Mouse (Mus musculus) neural tube, embryonic 14.5 days (tissue): ENCODE data around the gene Keap1. TPM values are rescaled to one million over a fixed set of nuclear protein-coding genes. Genes with fewer than 3 reads are reported as not detected.
"Not testable (repeated sequence)": the region's sequence is repeated elsewhere in the genome, so short reads cannot be mapped to it uniquely, and the experiment has no call there.

ENCODE experiments used
- ATAC-seq: fragments of 200-750 bp; cut with Nextera tagmentation; 2 replicates; pipeline ENCODE4 v1.8.0; 2017; ENCODE audit warnings: low read depth, mild to moderate bottlenecking, moderate TSS enrichment, moderate library complexity
- H3K27ac ChIP-seq: fragments of 300-500 bp; sonication (generic); 2 replicates; pipeline ENCODE4 v1.5.1; 2014; ENCODE audit warnings: low read depth, mild to moderate bottlenecking, control low read depth, low read length, moderate library complexity, mixed read lengths
- H3K27me3 ChIP-seq: fragments of 300-500 bp; sonication (generic); 2 replicates; pipeline ENCODE4 v1.6.1; 2014; ENCODE audit warnings: low read length; ENCODE audit not compliant: control insufficient read depth, insufficient read depth
- H3K36me3 ChIP-seq: fragments of 300-500 bp; sonication (generic); 2 replicates; pipeline ENCODE4 v1.6.1; 2014; ENCODE audit warnings: low read length, mixed read lengths; ENCODE audit not compliant: control insufficient read depth, insufficient read depth
- H3K4me1 ChIP-seq: fragments of 300-500 bp; sonication (generic); 2 replicates; pipeline ENCODE4 v1.6.1; 2014; ENCODE audit warnings: low read length; ENCODE audit not compliant: control insufficient read depth, insufficient read depth
- H3K4me2 ChIP-seq: fragments of 300-500 bp; sonication (generic); 2 replicates; pipeline ENCODE4 v1.6.1; 2014; ENCODE audit warnings: mild to moderate bottlenecking, low read depth, low read length, control low read depth
- H3K4me3 ChIP-seq: fragments of 300-500 bp; sonication (generic); 2 replicates; pipeline ENCODE4 v1.5.1; 2014; ENCODE audit warnings: low read depth, low read length, control low read depth, mixed read lengths
- H3K9ac ChIP-seq: fragments of 300-500 bp; sonication (generic); replicated peaks from 2 replicates; pipeline ENCODE4 v1.6.1; 2014; ENCODE audit warnings: low read depth, mild to moderate bottlenecking, control low read depth, low read length, mixed read lengths
- H3K9me3 ChIP-seq: fragments of 300-500 bp; sonication (generic); 2 replicates; pipeline ENCODE4 v1.6.1; 2016; ENCODE audit warnings: low read length; ENCODE audit not compliant: control insufficient read depth
- WGBS: fragments of 180-500 bp; shearing (Covaris S2); extraction: QIAGEN DNeasy Blood & Tissue Kit; methylation state at CpG from one replicate; pipeline ENCODE4 v1.1.7; 2014; 5-methylcytosine and 5-hydroxymethylcytosine counted together
- polyA plus RNA-seq: library from polyadenylated mRNA; unstranded; fragments of >200 nt; fragmentation: Nextera tagmentation; extraction: Ambion mirVana; gene quantifications from 2 replicates; pipeline ENCODE4 v1.2.1, GENCODE M21; 2014

Keap1 gene
- polyA plus RNA-seq, 1 experiment from 2014 or later = 34.2 TPM

DNA sequence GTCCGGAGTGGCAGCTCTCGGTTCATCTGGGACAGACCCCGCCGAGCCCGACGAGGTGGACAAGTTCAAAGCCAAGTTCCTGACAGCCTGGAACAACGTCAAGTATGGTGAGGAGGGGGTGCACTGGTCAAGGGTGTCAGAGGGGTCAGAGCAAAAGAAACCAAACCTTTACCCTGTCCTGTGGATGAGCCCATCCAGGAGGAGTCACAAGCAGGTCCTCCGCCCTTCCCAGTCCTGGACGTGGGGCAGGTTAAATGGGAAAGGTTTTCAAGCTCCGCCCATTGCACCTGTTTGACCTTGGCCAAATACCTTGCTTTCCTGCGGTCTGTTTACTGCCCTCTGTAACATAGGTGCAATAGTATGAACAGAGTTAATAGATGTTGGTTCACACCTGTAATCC, 26.4 kb upstream of the Keap1 start:
- H3K4me2 ChIP-seq = peak overlapping the region; percentile 88
- H3K9me3 ChIP-seq = no peaks in the 10 kb centered on the region
- H3K36me3 ChIP-seq = peaks cover 16% of the 10 kb centered on the region
- ATAC-seq = peak; percentile 45
- H3K27ac ChIP-seq = peak overlapping the region; percentile 34; the same call in 1 of the 2 replicates
- H3K9ac ChIP-seq = peak overlapping the region; percentile 81
- peaks cover 18% of the 10 kb centered on the region for H3K4me1 ChIP-seq
- peak overlapping the region; percentile 94 for H3K4me3 ChIP-seq
- 6% methylated on average over 11 of the region's 11 CpGs for WGBS
- H3K27me3 ChIP-seq = no peaks in the 10 kb centered on the region

DNA sequence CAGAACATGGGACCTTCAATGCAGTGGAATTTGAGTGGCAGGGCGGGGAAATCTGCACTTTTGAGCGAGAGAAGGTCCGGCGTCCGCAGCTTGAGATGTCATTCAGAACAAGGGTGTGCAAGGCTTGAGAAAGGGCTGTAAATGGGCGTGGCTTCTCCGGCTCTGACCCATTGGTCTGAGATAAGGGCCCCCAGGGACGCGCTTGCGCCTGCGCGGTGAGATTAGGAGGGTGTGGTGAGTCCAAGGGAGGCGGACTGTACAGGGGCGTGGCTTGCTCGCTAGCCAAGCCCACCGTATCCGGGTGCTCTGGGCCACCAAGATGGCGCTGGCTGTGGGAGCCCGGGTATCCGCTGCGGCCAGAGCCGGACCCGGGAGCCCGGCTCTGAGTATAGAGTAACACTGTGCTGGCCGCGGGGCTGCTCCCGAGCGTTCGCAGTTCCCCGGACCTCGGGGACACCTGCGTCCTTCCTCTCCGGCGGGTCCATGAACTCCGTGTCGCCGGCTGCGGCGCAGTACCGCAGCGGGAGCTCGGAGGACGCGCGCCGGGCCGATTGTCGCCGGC, 25.9 kb upstream of the Keap1 start, which contains the start of gene Atg4d:
TSS of gene Atg4d (plus strand) at position 294 of the 562 bp plus-strand sequence.
- Histone ChIP-seq H3K9me3 (no peaks in the 10 kb centered on the region), H3K36me3 (peaks cover 11% of the 10 kb centered on the region), H3K4me2 (peak within 1 kb of the TSS; percentile 88), H3K4me1 (peaks cover 18% of the 10 kb centered on the region), H3K4me3 (peak within 1 kb of the TSS; percentile 94), H3K9ac (peak within 1 kb of the TSS; percentile 81), H3K27me3 (no peaks in the 10 kb centered on the region), H3K27ac (peak within 1 kb of the TSS; percentile 60)
- WGBS = under 1% methylated on average over 44 of the region's 49 CpGs
- peak; percentile 97 for ATAC-seq

DNA sequence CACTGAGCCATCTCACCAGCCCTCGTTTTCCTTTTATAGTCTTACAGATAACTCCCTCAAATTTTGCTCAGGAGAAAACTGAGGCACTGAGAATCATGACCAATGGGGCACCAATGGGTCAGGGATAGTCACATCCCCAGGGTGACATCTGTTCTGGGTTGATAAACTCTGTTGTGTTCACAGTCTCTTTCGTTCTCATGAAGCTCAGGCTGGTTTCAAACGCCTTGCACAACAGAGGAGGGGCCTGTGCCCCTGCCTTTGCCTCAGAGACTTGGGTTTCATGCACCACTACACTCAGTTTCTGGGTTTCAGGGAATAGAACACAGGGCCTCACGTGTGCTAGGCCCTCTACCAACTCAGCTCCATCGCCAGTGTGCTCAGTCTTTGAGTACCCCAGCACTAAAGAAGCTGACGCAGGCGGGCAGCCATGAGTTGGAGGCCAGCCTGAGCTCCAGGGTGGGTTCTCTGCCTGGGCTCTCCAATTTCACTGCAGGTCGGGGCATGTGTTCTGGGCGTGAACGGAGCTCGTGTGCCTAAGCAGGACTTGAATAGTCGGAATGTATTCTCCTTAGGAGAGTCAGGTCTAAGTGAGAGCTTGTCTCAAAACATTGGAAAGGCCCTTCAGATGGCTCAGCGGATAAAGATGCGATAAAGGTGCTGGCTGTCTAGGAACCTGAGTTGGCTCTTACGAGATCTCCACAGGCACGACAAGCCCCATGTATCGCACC, 25.3 kb upstream of the Keap1 start:
- 14% methylated on average over 17 of the region's 17 CpGs for WGBS
- Histone ChIP-seq H3K9me3 (no peaks in the 10 kb centered on the region), H3K4me1 (peaks cover 18% of the 10 kb centered on the region), H3K4me3 (peak overlapping the region; percentile 94), H3K27me3 (no peaks in the 10 kb centered on the region), H3K27ac (peak overlapping the region; percentile 60), H3K9ac (peak overlapping the region; percentile 81), H3K4me2 (peak overlapping the region; percentile 88), H3K36me3 (0 out of 2 replicates have a peak, but pooled peaks cover 6% of the 10 kb centered on the region)
- ATAC-seq = peak; percentile 5; the same call in 1 of the 2 replicates

DNA sequence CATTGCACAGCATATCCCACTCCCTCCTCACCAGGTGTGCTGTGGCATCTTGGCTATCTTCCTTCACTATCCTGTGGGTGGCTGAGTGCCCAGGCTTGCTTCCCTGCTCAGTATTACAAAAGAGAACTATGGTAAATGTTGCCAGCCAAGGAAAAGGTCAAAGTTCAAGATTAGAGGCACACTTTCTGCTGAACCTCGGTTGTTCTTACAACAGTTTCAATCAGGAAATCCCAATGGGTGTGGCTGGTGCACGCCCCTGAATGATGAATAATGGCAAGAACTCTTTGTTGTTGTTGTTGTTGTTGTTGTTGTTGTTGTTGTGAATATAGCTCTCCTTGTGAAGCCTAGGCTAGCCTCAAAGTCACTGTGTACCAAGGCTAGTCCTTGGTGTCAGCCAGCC, 22.7 kb upstream of the Keap1 start:
- no peak overlapping the region for H3K4me3 ChIP-seq
- WGBS = 75% methylated on average over 2 of the region's 2 CpGs
- H3K9me3 ChIP-seq = no peaks in the 10 kb centered on the region
- no peak for ATAC-seq
- no peak overlapping the region for H3K27ac ChIP-seq
- H3K4me1 ChIP-seq = peaks cover 15% of the 10 kb centered on the region
- H3K27me3 ChIP-seq = no peaks in the 10 kb centered on the region
- H3K4me2 ChIP-seq = no peak overlapping the region
- H3K36me3 ChIP-seq = no peaks in the 10 kb centered on the region
- no peak overlapping the region for H3K9ac ChIP-seq

DNA sequence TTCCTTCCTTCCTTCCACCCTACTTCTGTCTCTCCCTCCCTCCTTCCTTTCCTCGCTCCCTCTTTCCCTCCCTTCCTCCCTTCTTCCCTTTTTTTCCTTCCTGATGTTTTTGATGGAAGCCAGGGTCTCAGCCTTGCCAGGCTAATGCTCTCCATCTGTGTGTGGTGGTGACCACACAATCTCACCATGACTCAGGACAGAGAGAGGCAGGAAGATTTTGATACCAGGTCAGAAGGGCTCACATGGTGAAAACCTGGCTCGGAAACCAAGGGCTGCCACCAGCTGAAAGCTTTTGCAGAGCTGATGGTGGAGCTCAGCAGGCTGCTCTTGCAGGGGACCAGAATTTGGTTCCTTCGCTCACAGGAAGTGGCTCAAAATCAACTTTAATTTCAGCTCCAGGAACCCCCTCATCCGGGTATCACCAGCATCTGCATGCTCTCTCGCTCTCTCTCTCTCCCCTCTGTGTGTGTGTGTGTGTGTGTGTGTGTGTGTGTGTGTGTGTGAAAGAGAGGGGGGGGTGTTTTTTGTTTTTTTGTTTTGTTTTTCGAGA, 21.4 kb upstream of the Keap1 start:
- Histone ChIP-seq H3K36me3 (no peaks in the 10 kb centered on the region), H3K4me2 (no peak overlapping the region), H3K9ac (no peak overlapping the region), H3K4me1 (peaks cover 4% of the 10 kb centered on the region; the same call in 1 of the 2 replicates), H3K27ac (no peak overlapping the region), H3K27me3 (no peaks in the 10 kb centered on the region), H3K4me3 (no peak overlapping the region), H3K9me3 (no peaks in the 10 kb centered on the region)
- 80% methylated on average over 6 of the region's 6 CpGs for WGBS
- ATAC-seq = no peak

DNA sequence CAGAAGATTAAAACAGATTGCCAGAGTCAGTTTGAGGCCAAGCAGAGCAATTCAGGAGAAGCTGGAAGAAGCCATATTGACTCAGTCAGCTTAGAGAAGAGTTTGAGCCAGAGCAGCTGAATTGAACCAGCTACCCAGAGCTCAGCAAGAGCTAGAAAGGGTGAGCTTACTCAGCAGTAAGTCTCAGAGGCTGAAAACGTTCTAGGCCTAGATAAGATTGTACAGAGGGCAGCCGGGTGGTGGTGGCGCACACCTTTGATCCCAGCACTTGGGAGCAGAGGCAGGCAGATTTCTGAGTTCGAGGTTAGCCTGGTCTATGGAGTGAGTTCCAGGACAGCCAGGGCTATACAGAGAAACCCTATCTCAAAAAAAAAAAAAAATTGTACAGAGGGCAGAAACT, 17.2 kb upstream of the Keap1 start:
- ATAC-seq, H3K36me3 ChIP-seq, H3K4me1 ChIP-seq, H3K27ac ChIP-seq, H3K9ac ChIP-seq, H3K4me2 ChIP-seq, H3K27me3 ChIP-seq, H3K4me3 ChIP-seq, H3K9me3 ChIP-seq: not testable (repeated sequence)
- WGBS = 79% methylated on average over 4 of the region's 4 CpGs

DNA sequence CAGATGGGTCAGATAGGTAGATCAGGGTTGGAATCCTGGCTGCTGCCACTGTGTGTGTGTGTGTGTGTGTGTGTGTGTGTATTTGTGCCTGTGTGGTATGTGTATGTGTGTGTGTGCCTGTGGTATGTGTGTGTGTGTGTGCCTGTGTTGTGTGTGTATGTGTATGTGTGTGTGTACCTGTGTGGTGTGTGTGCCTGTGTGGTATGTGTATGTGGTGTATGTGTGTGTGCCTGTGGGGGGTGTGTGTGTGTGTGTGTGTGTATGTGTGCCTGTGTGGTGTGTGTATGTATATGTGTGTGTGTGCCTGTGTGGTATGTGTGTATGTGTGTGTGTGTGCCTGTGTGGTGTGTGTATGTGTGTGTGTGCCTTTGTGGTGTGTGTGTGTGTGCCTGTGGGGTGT, 15.5 kb upstream of the Keap1 start:
- no peak overlapping the region for H3K9ac ChIP-seq
- H3K4me3 ChIP-seq = no peak overlapping the region
- no peak for ATAC-seq
- H3K36me3 ChIP-seq = no peaks in the 10 kb centered on the region
- peaks cover 5% of the 10 kb centered on the region; the same call in 1 of the 2 replicates for H3K27me3 ChIP-seq
- no peak overlapping the region for H3K27ac ChIP-seq
- no peak overlapping the region for H3K4me2 ChIP-seq
- no peaks in the 10 kb centered on the region for H3K9me3 ChIP-seq
- H3K4me1 ChIP-seq = no peaks in the 10 kb centered on the region

DNA sequence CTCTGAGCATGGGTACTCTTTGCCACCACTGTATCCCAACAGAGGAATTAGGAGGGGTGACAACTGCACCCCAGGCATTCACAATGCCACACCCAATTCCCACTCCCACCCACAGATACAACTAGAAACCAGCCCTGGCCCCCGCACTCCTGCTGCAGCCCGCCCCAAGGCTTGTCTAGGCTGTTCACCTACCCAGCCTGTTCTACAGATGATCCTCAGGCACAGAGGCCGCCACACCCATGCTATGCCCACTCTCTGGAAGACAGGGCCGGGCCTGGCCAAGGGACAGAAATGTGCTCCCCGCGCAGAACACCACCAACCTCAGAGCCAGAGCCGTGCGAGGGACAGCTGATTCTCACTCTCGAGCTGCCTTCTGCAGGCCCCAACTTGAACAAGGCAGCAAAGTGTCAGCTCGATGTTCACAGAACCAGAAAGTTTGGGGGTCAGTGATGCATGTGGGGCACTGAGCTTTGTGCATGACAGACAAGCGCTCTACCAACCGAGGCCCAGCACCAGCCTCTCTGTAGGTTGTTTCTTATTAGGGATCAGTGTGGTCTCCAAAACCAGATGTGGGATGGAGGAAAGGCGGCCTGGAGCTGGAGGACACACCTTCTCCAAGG, 12.1 kb upstream of the Keap1 start:
- Histone ChIP-seq H3K4me2 (no peak overlapping the region), H3K4me1 (no peaks in the 10 kb centered on the region), H3K27ac (no peak overlapping the region), H3K9ac (no peak overlapping the region), H3K9me3 (no peaks in the 10 kb centered on the region), H3K4me3 (no peak overlapping the region), H3K36me3 (no peaks in the 10 kb centered on the region), H3K27me3 (peaks cover 27% of the 10 kb centered on the region)
- no peak for ATAC-seq
- 77% methylated on average over 13 of the region's 13 CpGs for WGBS

DNA sequence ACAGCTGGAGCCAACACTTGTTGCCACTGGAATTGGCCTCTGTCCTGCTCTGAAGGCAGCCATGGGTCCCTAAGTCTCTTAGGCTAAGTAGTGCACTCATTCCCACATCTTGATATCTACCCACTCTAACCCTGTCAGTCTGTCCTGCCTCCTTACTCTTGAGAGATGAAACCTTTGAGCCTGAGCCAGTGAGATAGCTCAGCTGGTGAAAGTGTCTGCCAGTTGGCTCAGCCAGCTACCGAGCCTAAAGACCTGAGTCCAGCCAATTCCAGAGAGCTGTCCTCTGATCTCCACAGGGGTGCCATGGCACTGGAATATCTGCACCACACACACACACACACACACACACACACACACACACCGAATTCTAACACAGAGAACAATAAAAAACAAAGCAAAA, 11.3 kb upstream of the Keap1 start:
- Histone ChIP-seq H3K4me1 (no peaks in the 10 kb centered on the region), H3K9me3 (no peaks in the 10 kb centered on the region), H3K4me2 (no peak overlapping the region), H3K27me3 (peaks cover 31% of the 10 kb centered on the region), H3K36me3 (no peaks in the 10 kb centered on the region), H3K27ac (no peak overlapping the region), H3K9ac (no peak overlapping the region), H3K4me3 (no peak overlapping the region)
- no peak for ATAC-seq
- 54% methylated on average over 2 of the region's 2 CpGs for WGBS
